9 mouse cellular contexts compared by ENCODE assay signal in the genomic region with DNA sequence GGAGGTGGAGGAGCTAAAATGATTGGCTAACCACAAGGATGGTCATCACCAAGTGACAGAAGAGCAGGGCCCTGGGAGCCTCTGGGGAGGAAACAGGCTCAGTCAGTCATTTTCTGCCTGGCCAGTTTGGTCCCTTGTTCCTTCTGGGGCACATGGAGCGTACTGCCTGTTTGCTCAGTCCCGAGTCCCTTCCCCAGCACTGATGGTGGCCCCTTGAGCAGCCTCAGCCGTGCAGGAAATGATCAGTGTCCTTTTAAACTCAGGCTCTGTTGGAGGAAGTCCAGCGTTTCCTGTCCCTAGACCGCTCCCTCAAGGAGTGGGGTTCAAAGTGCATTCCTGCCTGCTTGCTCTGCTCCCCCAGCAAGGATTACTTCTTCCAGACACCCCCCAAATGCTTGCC. TPM values are rescaled to one million over a fixed set of nuclear protein-coding genes. Genes with fewer than 3 reads are reported as not detected.
DNase-seq lines count a peak whose midpoint lies in the region; ATAC-seq and TF ChIP-seq lines count a peak whose summit lies in the region.
"Had no signal": no experiment of that assay in that cellular context is flagged by ENCODE, and none has a peak within 500 bp of the region (broad histone marks: within the 10 kb centered on the region; RNA-seq: fewer than 3 reads in every experiment).

No protein-coding gene starts in this region.

- no peak overlapping the region for H3K4me2 ChIP-seq in embryonic facial prominence, embryonic 13.5 days

- 36% methylated on average over 5 of the region's 5 CpGs for WGBS in embryonic facial prominence, embryonic 13.5 days
- 16% methylated on average over 5 of the region's 5 CpGs for WGBS in kidney, adult 2 months

- no peak; the same call in 1 of the 2 replicates for ATAC-seq in embryonic facial prominence, embryonic 13.5 days (ENCODE audit: insufficient number of reproducible peaks, insufficient read depth, low FRiP score, low TSS enrichment, low read depth)

- peaks cover 32% of the 10 kb centered on the region for H3K4me1 ChIP-seq in embryonic facial prominence, embryonic 13.5 days
- H3K4me1 ChIP-seq in kidney, adult 2 months (ENCODE audit: control insufficient read depth, insufficient read depth, low read length): peaks cover 34% of the 10 kb centered on the region

- peak overlapping the region; percentile 27; the same call in 1 of the 2 replicates for H3K9ac ChIP-seq in embryonic facial prominence, embryonic 13.5 days

- TF ChIP-seq CTCF in kidney, adult 2 months (conservative IDR thresholded peaks at IDR 0.05; ENCODE audit: insufficient read depth, insufficient read length, low read depth, low read length): no peak

- no peaks in the 10 kb centered on the region for H3K36me3 ChIP-seq in embryonic facial prominence, embryonic 13.5 days
- H3K36me3 ChIP-seq in kidney, adult 2 months (ENCODE audit: control insufficient read depth, insufficient read depth, low read length): no peaks in the 10 kb centered on the region

- H3K4me3 ChIP-seq in embryonic facial prominence, embryonic 13.5 days: no peak overlapping the region
- H3K4me3 ChIP-seq in kidney, adult 2 months (ENCODE audit: insufficient read depth, low read depth, low read length): no peak overlapping the region

- peak overlapping the region; percentile 33; the same call in 1 of the 2 replicates for H3K27ac ChIP-seq in embryonic facial prominence, embryonic 13.5 days
- peak overlapping the region; percentile 53 for H3K27ac ChIP-seq in kidney, adult 2 months (ENCODE audit: insufficient read depth, low read depth, low read length)

- peak; percentile 48 for DNase-seq in adrenal gland, adult 2 months
- no peak for DNase-seq in adrenal gland, postnatal 25 days
- peak; percentile 93 for DNase-seq in kidney, adult 2 months
- DNase-seq in lung, postnatal 10 days: peak; percentile 69
- DNase-seq in testis, postnatal 14 days (ENCODE audit: low spot score): no peak
- DNase-seq in cerebellum, adult 11 months: no peak
- no peak for DNase-seq in cerebellum, postnatal 10 days

- H3K27me3 ChIP-seq in embryonic facial prominence, embryonic 13.5 days: peaks cover 17% of the 10 kb centered on the region
- no peaks in the 10 kb centered on the region for H3K27me3 ChIP-seq in kidney, adult 2 months (replicated peaks; ENCODE audit: control insufficient read depth, insufficient read depth, low read length)

- H3K9me3 ChIP-seq in embryonic facial prominence, embryonic 13.5 days: no peaks in the 10 kb centered on the region

- no peak for TF ChIP-seq POLR2A in kidney, adult 2 months (IDR thresholded peaks at IDR 0.05; ENCODE audit: low read depth, low read length)

RNA-seq across cellular contexts. Expression of gene Cx3cl1, which starts 6.7 kb away (rescaled TPM):
- total RNA-seq in adrenal gland, adult 2 months (2021): 10 to 100 TPM; 29.3 to 48.2 TPM
- polyA plus RNA-seq in adrenal gland, adult 2 months (2012; rRNA removed): 116 and 153 TPM in 2 replicates
- total RNA-seq in adrenal gland, postnatal 25 days (2021): 23.0 and 25.2 TPM in 2 replicates
- 7.8 and 9.8 TPM in 2 replicates for polyA plus RNA-seq in embryonic facial prominence, embryonic 13.5 days (2015; fragmentation: Nextera tagmentation; extraction: Ambion mirVana)
- polyA plus RNA-seq in kidney, adult 2 months (2012; rRNA removed): 148 and 169 TPM in 2 replicates

RNA-seq across cellular contexts. Expression of gene Ccl17, which starts 31.8 kb away (rescaled TPM):
- 1 to 10 TPM in 1 of 2 experiments, not detected in 1; 1.7 TPM for total RNA-seq in adrenal gland, adult 2 months (2021)
- 0.36 TPM in 1 of 2 replicates, not detected in the other for polyA plus RNA-seq in adrenal gland, adult 2 months (2012; rRNA removed)
- 0.70 TPM in 1 of 2 replicates, not detected in the other for total RNA-seq in adrenal gland, postnatal 25 days (2021)
- polyA plus RNA-seq in embryonic facial prominence, embryonic 13.5 days (2015; fragmentation: Nextera tagmentation; extraction: Ambion mirVana): not detected in 2 replicates
- polyA plus RNA-seq in kidney, adult 2 months (2012; rRNA removed): 0.64 and 1.0 TPM in 2 replicates
- total RNA-seq: hematopoietic stem cell, adult 5-6 weeks had no signal

RNA-seq across cellular contexts. Expression of gene Ccl22, which starts 33.1 kb away (rescaled TPM):
- not detected for total RNA-seq in adrenal gland, adult 2 months (2021)
- 0.44 and 0.55 TPM in 2 replicates for polyA plus RNA-seq in adrenal gland, adult 2 months (2012; rRNA removed)
- total RNA-seq in adrenal gland, postnatal 25 days (2021): not detected in 2 replicates
- polyA plus RNA-seq in embryonic facial prominence, embryonic 13.5 days (2015; fragmentation: Nextera tagmentation; extraction: Ambion mirVana): not detected in 2 replicates
- 0.87 and 3.7 TPM in 2 replicates for polyA plus RNA-seq in kidney, adult 2 months (2012; rRNA removed)
- total RNA-seq: hematopoietic stem cell, adult 5-6 weeks had no signal

RNA-seq across cellular contexts. Expression of gene Coq9, which starts 59.6 kb away (rescaled TPM):
- total RNA-seq in adrenal gland, adult 2 months (2021): 100 to 1,000 TPM; 186 to 208 TPM
- 538 and 543 TPM in 2 replicates for polyA plus RNA-seq in adrenal gland, adult 2 months (2012; rRNA removed)
- 199 and 209 TPM in 2 replicates for total RNA-seq in adrenal gland, postnatal 25 days (2021)
- polyA plus RNA-seq in embryonic facial prominence, embryonic 13.5 days (2015; fragmentation: Nextera tagmentation; extraction: Ambion mirVana): 61.8 and 65.9 TPM in 2 replicates
- polyA plus RNA-seq in kidney, adult 2 months (2012; rRNA removed): 378 and 521 TPM in 2 replicates

RNA-seq across cellular contexts. Expression of gene Ciapin1, which starts 59.7 kb away (rescaled TPM):
- total RNA-seq in adrenal gland, adult 2 months (2021): 100 to 1,000 TPM in 1 of 2 experiments, 10 to 100 TPM in 1; 81.5 to 123 TPM
- 118 and 146 TPM in 2 replicates for polyA plus RNA-seq in adrenal gland, adult 2 months (2012; rRNA removed)
- total RNA-seq in adrenal gland, postnatal 25 days (2021): 112 and 175 TPM in 2 replicates
- 109 and 123 TPM in 2 replicates for polyA plus RNA-seq in embryonic facial prominence, embryonic 13.5 days (2015; fragmentation: Nextera tagmentation; extraction: Ambion mirVana)
- polyA plus RNA-seq in kidney, adult 2 months (2012; rRNA removed): 55.8 and 71.2 TPM in 2 replicates

Comparison
In these comparisons a context has a peak if more than half of its experiments do, and no peak if none do; other contexts are left out.
1. DNase-seq: peak in adrenal gland, adult 2 months (single experiment), kidney, adult 2 months (single experiment) and lung, postnatal 10 days (single experiment); none in adrenal gland, postnatal 25 days (single experiment), testis, postnatal 14 days (single experiment), cerebellum, adult 11 months (single experiment) and cerebellum, postnatal 10 days (0 of 2).
2. RNA of gene Cx3cl1, which starts 6.7 kb away (polyA plus RNA-seq): 148 to 169 TPM in kidney, adult 2 months and 116 to 153 TPM in adrenal gland, adult 2 months; 7.8 to 9.8 TPM in embryonic facial prominence, embryonic 13.5 days; every median in the first group is over 10 times any median in the second.